Mouse (Mus musculus) lung, postnatal 0 days (tissue): ENCODE measurements around the gene Dynlt1c.
"Not testable (repeated sequence)": the region's sequence is repeated elsewhere in the genome, so short reads cannot be mapped to it uniquely, and the experiment has no call there.

Source experiments
- CTCF ChIP-seq: IDR thresholded peaks from 2 replicates; pipeline ENCODE4 v1.5.1; 2016; ENCODE audit warnings: antibody characterized with exemption, mild to moderate bottlenecking
- EP300 ChIP-seq: IDR thresholded peaks from 2 replicates; pipeline ENCODE4 v1.6.1; 2016; ENCODE audit warnings: antibody characterized with exemption, mild to moderate bottlenecking, control low read depth

- not testable (repeated sequence) for TF ChIP-seq CTCF, EP300
Measured at GRCm38 (mm10) chr17:6650904-6651565, 49.6 kb downstream of the Dynlt1c start.
